Mouse (Mus musculus) stomach, embryonic 16.5 days (tissue): Measurements from ENCODE around the gene Pard6a. TPM values are rescaled to one million over a fixed set of nuclear protein-coding genes. Genes with fewer than 3 reads are reported as not detected.

Experiments
- ATAC-seq: fragments of 200-750 bp; cut with Nextera tagmentation; 2 replicates; pipeline ENCODE4 v1.8.0; 2017; ENCODE audit warnings: moderate number of reproducible peaks, moderate TSS enrichment; ENCODE audit not compliant: insufficient read depth, low FRiP score
- H3K27ac ChIP-seq: fragments of 300-500 bp; sonication (generic); 2 replicates; pipeline ENCODE4 v1.5.1; 2014; ENCODE audit warnings: low read length
- H3K27me3 ChIP-seq: fragments of 300-500 bp; sonication (generic); 2 replicates; pipeline ENCODE4 v1.6.1; 2014; ENCODE audit warnings: low read length, control low read depth, mixed read lengths; ENCODE audit not compliant: control insufficient read depth, insufficient read depth
- H3K36me3 ChIP-seq: fragments of 300-500 bp; sonication (generic); 2 replicates; pipeline ENCODE4 v1.6.1; 2014; ENCODE audit warnings: low read length; ENCODE audit not compliant: control insufficient read depth, insufficient read depth
- H3K4me1 ChIP-seq: fragments of 300-500 bp; sonication (generic); 2 replicates; pipeline ENCODE4 v1.6.1; 2014; ENCODE audit warnings: low read length, control low read depth, mixed read lengths; ENCODE audit not compliant: control insufficient read depth, insufficient read depth
- H3K4me2 ChIP-seq: fragments of 300-500 bp; sonication (generic); 2 replicates; pipeline ENCODE4 v1.6.1; 2014; ENCODE audit warnings: low read depth, low read length, mixed read lengths
- H3K4me3 ChIP-seq: fragments of 300-500 bp; sonication (generic); replicated peaks from 2 replicates; pipeline ENCODE4 v1.5.1; 2014; ENCODE audit warnings: mild to moderate bottlenecking, low read length
- H3K9ac ChIP-seq: fragments of 300-500 bp; sonication (generic); 2 replicates; pipeline ENCODE4 v1.6.1; 2014; ENCODE audit warnings: low read length
- H3K9me3 ChIP-seq: fragments of 300-500 bp; sonication (generic); replicated peaks from 2 replicates; pipeline ENCODE4 v1.6.1; 2016; ENCODE audit warnings: low read length, control low read depth; ENCODE audit not compliant: control insufficient read depth
- WGBS: fragments of 180-500 bp; shearing (Covaris S2); extraction: QIAGEN DNeasy Blood & Tissue Kit; methylation state at CpG from one replicate; pipeline ENCODE4 v1.1.7; 2014; 5-methylcytosine and 5-hydroxymethylcytosine counted together
- polyA plus RNA-seq: library from polyadenylated mRNA; unstranded; fragments of >200 nt; fragmentation: Nextera tagmentation; extraction: Ambion mirVana; gene quantifications from 2 replicates; pipeline ENCODE4 v1.2.1, GENCODE M21; 2015

Pard6a gene
- polyA plus RNA-seq, 1 experiment from 2014 or later, result 16.5 TPM

DNA sequence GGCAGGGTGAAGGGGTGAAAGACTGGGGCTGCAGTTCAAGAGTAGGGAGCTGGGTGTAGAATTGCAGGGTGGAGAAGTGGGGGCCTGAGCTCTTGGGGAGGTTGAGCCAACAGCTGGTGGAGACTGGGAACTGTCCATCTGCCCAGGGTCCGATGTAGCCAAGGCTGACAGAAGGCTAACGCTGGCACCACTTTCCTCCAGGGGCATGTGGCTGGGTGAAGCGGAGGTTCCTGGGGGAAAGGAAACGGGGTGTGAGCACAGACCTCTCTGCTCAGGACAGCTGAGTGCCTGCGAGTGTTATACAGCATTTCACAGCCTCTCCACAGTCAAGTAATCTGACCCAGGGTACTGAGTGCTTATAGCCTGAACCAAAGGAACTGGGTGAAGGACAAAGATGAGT is 2.2 kb upstream of the Pard6a start:
- Histone ChIP-seq H3K4me2 (no peak overlapping the region), H3K27me3 (no peaks in the 10 kb centered on the region; the same call in 1 of the 2 replicates), H3K9me3 (no peaks in the 10 kb centered on the region), H3K4me1 (peaks cover 17% of the 10 kb centered on the region), H3K36me3 (0 out of 2 replicates have a peak, but pooled peaks cover 6% of the 10 kb centered on the region), H3K27ac (no peak overlapping the region), H3K4me3 (no peak overlapping the region), H3K9ac (no peak overlapping the region)
- 90% methylated on average over 5 of the region's 5 CpGs for WGBS
- ATAC-seq, result no peak

DNA sequence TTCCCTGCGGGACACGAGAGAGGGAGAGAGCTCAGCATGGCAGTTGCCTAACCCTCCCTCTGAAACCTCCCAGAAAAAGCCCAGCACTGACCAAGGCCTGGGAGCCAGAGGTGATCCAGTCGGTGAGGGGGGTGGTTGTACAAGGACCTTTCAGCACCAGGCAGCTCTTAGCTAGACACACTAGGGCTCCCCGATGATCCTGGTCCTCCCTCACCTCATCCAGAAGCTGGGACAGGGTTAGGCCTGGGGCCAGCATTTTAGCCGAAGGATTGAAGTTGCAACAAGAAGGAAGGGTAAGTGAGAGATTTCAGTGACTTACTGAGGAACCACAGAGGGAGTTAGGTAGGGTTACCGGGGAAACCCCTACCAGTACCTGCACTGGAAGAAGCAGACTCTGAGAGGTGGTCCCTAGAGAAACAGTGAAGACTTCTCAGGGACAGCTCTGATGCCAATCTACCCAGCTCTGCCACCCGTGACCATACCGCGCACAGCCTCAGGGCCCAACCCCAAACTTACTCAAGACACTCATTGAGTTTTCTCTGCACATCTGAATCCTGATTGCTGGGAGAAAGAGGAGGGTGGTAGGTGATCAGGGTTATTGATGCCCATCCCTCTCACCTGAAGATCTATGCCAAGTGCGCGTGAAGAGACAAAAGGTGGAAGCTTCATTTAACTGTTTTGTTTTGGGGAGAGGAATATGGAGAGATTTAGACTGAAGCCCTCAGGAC is 1.3 kb upstream of the Pard6a start:
- Histone ChIP-seq H3K36me3 (0 out of 2 replicates have a peak, but pooled peaks cover 6% of the 10 kb centered on the region), H3K4me2 (peak overlapping the region; percentile 89), H3K4me1 (peaks cover 12% of the 10 kb centered on the region), H3K9me3 (no peaks in the 10 kb centered on the region), H3K27ac (no peak overlapping the region), H3K4me3 (peak overlapping the region; percentile 85), H3K27me3 (no peaks in the 10 kb centered on the region; the same call in 1 of the 2 replicates), H3K9ac (peak overlapping the region; percentile 80)
- ATAC-seq, result no peak
- WGBS, result 87% methylated on average over 11 of the region's 11 CpGs

DNA sequence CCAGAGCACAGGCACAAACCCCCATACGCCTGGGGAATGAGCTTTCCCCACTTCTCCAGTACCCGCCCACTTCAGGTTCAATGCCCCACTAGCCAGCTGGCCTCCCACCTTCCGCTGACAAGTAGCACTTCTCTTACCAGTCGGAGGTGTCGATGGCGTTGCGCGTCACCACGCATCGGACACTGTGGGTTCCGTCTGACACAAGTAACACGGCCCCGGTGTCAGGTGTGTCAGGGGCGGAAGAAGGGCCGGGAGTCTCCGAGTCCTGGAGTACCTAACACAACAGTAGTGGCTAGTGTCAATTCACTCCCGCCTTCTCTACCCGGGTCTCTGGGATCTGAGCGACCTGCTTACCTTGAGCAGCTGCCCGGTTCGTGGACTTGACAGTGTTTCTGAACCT is 382 bp upstream of the Pard6a start:
- peak; percentile 44 for ATAC-seq
- Histone ChIP-seq H3K9me3 (no peaks in the 10 kb centered on the region), H3K4me3 (peak overlapping the region; percentile 85), H3K27ac (peak overlapping the region; percentile 97), H3K4me1 (peaks cover 12% of the 10 kb centered on the region), H3K27me3 (no peaks in the 10 kb centered on the region), H3K9ac (peak overlapping the region; percentile 80), H3K4me2 (peak overlapping the region; percentile 89), H3K36me3 (0 out of 2 replicates have a peak, but pooled peaks cover 6% of the 10 kb centered on the region)
- under 1% methylated on average over 21 of the region's 21 CpGs for WGBS

DNA sequence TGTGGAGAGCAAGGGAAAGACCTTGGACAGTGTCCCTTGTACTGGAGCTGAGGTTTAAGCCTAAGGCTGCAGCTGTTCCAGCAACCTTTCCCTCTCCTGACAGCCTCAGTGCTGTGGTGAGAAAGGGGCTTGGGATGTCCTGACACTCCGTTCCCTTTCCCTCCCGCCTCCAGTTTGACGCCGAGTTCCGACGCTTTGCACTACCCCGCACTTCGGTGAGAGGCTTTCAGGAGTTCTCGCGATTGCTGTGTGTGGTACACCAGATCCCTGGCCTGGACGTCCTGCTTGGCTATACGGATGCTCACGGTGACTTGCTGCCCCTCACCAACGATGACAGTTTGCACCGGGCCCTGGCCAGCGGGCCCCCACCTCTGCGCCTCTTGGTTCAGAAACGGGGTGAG is 1.1 kb downstream of the Pard6a start:
- H3K4me1 ChIP-seq, result peaks cover 13% of the 10 kb centered on the region
- no peak for ATAC-seq
- H3K9ac ChIP-seq, result peak overlapping the region; percentile 80
- H3K27ac ChIP-seq, result peak overlapping the region; percentile 55; the same call in 1 of the 2 replicates
- 0 out of 2 replicates have a peak, but pooled peaks cover 6% of the 10 kb centered on the region for H3K36me3 ChIP-seq
- 40% methylated on average over 18 of the region's 18 CpGs for WGBS
- peak overlapping the region; percentile 85 for H3K4me3 ChIP-seq
- H3K27me3 ChIP-seq, result no peaks in the 10 kb centered on the region
- peak overlapping the region; percentile 89 for H3K4me2 ChIP-seq
- H3K9me3 ChIP-seq, result no peaks in the 10 kb centered on the region

DNA sequence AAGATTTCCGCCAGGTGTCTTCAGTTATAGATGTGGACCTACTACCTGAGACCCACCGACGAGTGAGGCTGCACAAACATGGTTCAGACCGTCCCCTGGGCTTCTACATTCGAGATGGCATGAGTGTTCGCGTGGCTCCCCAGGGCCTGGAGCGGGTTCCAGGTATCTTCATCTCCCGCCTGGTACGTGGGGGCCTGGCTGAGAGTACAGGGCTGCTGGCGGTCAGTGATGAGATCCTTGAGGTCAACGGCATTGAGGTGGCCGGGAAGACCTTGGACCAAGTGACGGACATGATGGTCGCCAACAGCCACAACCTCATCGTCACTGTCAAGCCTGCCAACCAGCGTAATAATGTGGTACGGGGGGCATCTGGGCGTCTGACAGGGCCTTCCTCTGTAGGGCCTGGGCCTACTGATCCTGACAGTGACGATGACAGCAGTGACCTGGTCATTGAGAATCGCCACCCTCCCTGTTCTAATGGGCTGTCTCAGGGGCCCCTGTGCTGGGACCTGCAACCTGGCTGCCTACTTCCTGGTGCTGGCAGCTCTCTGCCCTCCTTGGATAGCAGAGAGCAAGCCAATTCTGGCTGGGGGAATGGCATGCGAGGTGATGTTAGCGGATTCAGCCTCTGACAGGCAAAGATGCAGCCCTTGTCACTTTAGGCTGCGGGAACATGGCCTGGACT is 1.9 kb downstream of the Pard6a start:
- Histone ChIP-seq H3K4me2 (no peak overlapping the region), H3K9me3 (no peaks in the 10 kb centered on the region), H3K9ac (no peak overlapping the region), H3K4me1 (peaks cover 20% of the 10 kb centered on the region), H3K4me3 (no peak overlapping the region), H3K27me3 (no peaks in the 10 kb centered on the region), H3K36me3 (0 out of 2 replicates have a peak, but pooled peaks cover 4% of the 10 kb centered on the region), H3K27ac (no peak overlapping the region)
- WGBS, result 90% methylated on average over 24 of the region's 24 CpGs
- no peak for ATAC-seq

DNA sequence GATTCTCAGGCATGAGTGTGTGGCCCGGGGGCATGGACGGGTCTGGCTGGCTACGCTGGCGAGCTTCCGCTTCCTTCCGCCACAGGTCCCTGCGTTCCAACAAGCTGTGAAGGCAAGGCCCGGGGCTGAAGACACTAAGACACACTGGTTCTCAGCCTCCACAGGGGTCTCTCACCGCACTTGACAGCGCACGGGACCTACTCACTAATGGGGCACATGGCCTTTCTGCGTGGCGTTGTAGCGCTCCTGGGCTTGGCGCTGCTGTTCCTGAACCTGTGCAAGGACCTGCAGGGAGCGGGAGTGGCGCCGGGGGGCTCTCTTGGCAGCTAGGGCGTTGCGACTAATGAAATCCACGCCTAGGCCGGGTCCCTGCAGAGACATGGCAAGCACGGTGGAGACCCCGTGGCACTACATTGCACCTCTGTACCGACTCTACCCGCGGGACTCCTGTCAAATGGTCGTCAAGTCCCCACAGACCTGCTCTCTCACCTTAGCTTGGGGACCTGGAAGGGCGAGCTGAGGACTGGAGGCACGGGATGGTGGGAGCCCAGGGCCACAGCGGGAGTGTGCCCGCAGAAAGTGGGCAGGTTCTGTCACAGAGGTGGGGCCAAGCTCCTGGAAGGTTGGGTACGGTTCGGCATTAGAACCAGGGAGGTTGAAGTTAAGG is 3.3 kb downstream of the Pard6a start:
- 94% methylated on average over 34 of the region's 34 CpGs for WGBS
- Histone ChIP-seq H3K9ac (no peak overlapping the region), H3K4me1 (peaks cover 23% of the 10 kb centered on the region), H3K4me3 (no peak overlapping the region), H3K27me3 (no peaks in the 10 kb centered on the region), H3K36me3 (no peaks in the 10 kb centered on the region), H3K27ac (no peak overlapping the region), H3K9me3 (no peaks in the 10 kb centered on the region), H3K4me2 (no peak overlapping the region)
- no peak for ATAC-seq

DNA sequence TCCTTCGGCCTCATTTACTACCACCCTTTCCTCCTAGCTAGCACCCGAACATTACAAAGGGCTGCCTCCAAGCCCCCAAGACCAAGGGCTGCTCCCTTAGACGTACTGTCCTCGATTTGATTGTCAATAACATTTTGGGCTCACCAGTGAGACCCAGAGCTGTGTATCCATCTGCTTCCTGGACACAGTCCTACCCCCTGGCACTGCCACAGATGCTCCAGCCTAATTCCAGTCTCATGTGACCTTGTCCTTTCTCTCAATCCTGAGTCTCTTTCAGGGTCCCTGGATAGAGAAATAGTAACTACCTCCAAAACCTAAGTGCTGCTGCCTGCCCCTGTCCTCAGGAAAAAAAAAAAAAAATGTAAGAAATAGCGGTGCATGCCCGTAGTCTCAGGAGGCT is 4.0 kb downstream of the Pard6a start:
- Histone ChIP-seq H3K9me3 (no peaks in the 10 kb centered on the region), H3K4me3 (no peak overlapping the region), H3K36me3 (no peaks in the 10 kb centered on the region), H3K27me3 (no peaks in the 10 kb centered on the region), H3K9ac (no peak overlapping the region), H3K27ac (no peak overlapping the region), H3K4me2 (no peak overlapping the region), H3K4me1 (peaks cover 22% of the 10 kb centered on the region)
- no peak for ATAC-seq
- 91% methylated on average over 6 of the region's 6 CpGs for WGBS

DNA sequence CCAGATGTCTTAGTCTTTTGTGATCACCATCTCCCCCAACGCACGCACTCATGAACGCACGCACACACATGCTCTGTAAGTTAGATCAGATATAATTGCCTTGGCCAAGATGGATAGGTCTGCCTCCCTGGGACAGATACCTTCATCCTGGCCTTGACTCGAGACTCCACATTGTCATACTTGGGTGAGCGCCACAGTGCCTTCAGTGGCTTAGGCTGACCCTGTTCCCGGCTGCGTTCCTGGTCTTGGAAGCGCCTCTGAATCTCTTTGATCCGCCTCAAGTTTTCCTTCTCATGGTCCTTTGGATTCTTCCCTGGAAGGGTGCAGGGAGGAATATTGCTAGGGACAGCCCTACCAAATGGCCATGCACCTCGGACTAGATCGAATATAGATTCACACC is 5.5 kb downstream of the Pard6a start:
- no peak overlapping the region for H3K9ac ChIP-seq
- no peak overlapping the region for H3K4me3 ChIP-seq
- H3K4me2 ChIP-seq, result no peak overlapping the region
- 80% methylated on average over 12 of the region's 12 CpGs for WGBS
- no peaks in the 10 kb centered on the region for H3K36me3 ChIP-seq
- H3K4me1 ChIP-seq, result peaks cover 18% of the 10 kb centered on the region
- H3K9me3 ChIP-seq, result no peaks in the 10 kb centered on the region
- no peak overlapping the region for H3K27ac ChIP-seq
- no peak for ATAC-seq
- H3K27me3 ChIP-seq, result no peaks in the 10 kb centered on the region
